Mouse (Mus musculus): ENCODE data around the gene Grip1. TPM values are rescaled to one million over a fixed set of nuclear protein-coding genes. Genes with fewer than 3 reads are reported as not detected.

The Grip1 gene
- total and polyA plus RNA-seq, 2 experiments from 2014 or later: 0.38 to 0.67 TPM

DNA sequence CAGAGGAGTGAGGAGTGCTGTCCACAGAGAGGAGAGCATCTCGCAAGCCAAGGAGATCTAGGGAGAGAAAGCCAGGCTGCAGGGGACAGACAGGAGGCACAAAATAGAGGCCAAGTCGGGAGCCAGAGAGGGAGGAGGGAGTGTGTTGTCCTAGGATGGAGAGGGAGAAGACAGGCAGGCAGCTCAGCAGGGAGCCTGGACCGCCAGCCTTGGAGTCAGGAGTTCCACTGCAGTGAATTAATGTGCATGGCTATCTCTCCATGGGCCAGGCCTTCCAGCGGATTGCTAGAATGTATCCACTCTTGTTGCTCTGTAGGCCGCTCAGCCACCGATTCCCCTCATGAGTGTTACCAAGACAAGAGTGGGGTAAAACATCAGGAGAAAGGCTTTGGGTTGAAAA, 21.8 kb upstream of the Grip1 start:
- no peaks in the 10 kb centered on the region for H3K36me3 ChIP-seq (replicated peaks; ENCODE audit: control insufficient read depth, insufficient read depth, low read length)
- WGBS: 62% methylated on average over 6 of the region's 6 CpGs
- H3K27me3 ChIP-seq (ENCODE audit: control insufficient read depth, insufficient read depth, low read length): no peaks in the 10 kb centered on the region
- H3K9ac ChIP-seq (replicated peaks; ENCODE audit: low read depth, low read length): no peak overlapping the region
- DNase-seq (ENCODE audit: low spot score) (no peak), ATAC-seq (ENCODE audit: insufficient read depth, low read depth) (no peak)
- no peaks in the 10 kb centered on the region for H3K4me1 ChIP-seq (ENCODE audit: control insufficient read depth, insufficient read depth)
- H3K4me2 ChIP-seq (ENCODE audit: low read depth, low read length): no peak overlapping the region
- no peaks in the 10 kb centered on the region for H3K9me3 ChIP-seq (replicated peaks; ENCODE audit: control insufficient read depth, low read length)
- no peak overlapping the region for H3K27ac ChIP-seq (ENCODE audit: low read depth)
- TF ChIP-seq CTCF (IDR thresholded peaks at IDR 0.05; ENCODE audit: low read depth): no peak
- TF ChIP-seq EP300 (IDR thresholded peaks at IDR 0.05; ENCODE audit: low read depth): no peak
- H3K4me3 ChIP-seq (ENCODE audit: low read depth, low read length): no peak overlapping the region

DNA sequence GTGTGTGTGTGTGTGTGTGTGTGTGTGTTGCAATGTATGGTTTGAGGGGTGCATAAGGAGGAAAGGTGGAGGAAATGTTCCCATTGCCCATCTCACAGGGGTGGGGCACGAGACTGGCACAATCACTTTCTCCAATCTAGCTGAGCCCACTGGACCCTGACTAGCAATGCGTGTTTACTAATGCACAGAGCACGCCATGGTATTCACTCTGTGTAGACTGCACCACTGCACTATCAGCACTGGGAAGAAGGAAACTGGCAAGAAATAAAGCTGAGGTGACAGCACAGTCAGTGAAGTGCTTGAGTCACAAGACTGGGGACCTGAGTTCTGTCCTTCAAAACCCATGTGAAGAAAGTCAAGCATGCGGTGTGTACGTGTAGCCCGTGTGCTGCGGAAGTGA, 17.8 kb upstream of the Grip1 start:
- ATAC-seq (ENCODE audit: insufficient read depth, low read depth): no peak
- TF ChIP-seq CTCF (IDR thresholded peaks at IDR 0.05; ENCODE audit: low read depth) (no peak), EP300 (IDR thresholded peaks at IDR 0.05; ENCODE audit: low read depth) (no peak)
- no peaks in the 10 kb centered on the region for H3K27me3 ChIP-seq (ENCODE audit: control insufficient read depth, insufficient read depth, low read length)
- H3K9ac ChIP-seq (replicated peaks; ENCODE audit: low read depth, low read length): no peak overlapping the region
- H3K9me3 ChIP-seq (replicated peaks; ENCODE audit: control insufficient read depth, low read length): no peaks in the 10 kb centered on the region
- H3K4me2 ChIP-seq (ENCODE audit: low read depth, low read length): no peak overlapping the region
- H3K36me3 ChIP-seq (replicated peaks; ENCODE audit: control insufficient read depth, insufficient read depth, low read length): no peaks in the 10 kb centered on the region
- DNase-seq (ENCODE audit: low spot score): no peak
- H3K4me3 ChIP-seq (ENCODE audit: low read depth, low read length): no peak overlapping the region
- WGBS: 76% methylated on average over 7 of the region's 7 CpGs
- no peaks in the 10 kb centered on the region for H3K4me1 ChIP-seq (ENCODE audit: control insufficient read depth, insufficient read depth)
- H3K27ac ChIP-seq (ENCODE audit: low read depth): no peak overlapping the region

DNA sequence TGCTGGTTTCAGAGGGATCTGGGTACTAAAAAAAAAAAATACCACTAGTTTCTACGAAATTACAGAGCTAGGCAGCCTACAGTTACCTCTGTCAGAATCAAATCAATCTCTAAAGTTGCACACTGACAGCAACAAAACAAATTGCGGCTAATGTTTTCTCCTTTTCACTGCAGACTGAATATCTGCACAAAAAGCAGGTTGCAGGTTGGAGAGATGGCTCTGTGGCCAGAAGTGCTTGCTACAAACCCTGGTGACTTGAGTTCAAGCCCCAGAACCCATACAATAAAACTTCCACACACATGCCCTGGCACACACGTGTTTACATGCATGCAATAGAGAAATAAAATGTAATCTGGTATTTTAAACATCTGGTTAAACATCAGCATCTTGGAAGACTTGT, 16.3 kb upstream of the Grip1 start:
- TF ChIP-seq CTCF (IDR thresholded peaks at IDR 0.05; ENCODE audit: low read depth) (no peak), EP300 (IDR thresholded peaks at IDR 0.05; ENCODE audit: low read depth) (no peak)
- Histone ChIP-seq H3K4me1 (ENCODE audit: control insufficient read depth, insufficient read depth) (no peaks in the 10 kb centered on the region), H3K27ac (ENCODE audit: low read depth) (no peak overlapping the region), H3K27me3 (ENCODE audit: control insufficient read depth, insufficient read depth, low read length) (no peaks in the 10 kb centered on the region), H3K4me2 (ENCODE audit: low read depth, low read length) (no peak overlapping the region), H3K4me3 (ENCODE audit: low read depth, low read length) (no peak overlapping the region), H3K9ac (replicated peaks; ENCODE audit: low read depth, low read length) (no peak overlapping the region), H3K36me3 (replicated peaks; ENCODE audit: control insufficient read depth, insufficient read depth, low read length) (no peaks in the 10 kb centered on the region), H3K9me3 (replicated peaks; ENCODE audit: control insufficient read depth, low read length) (no peaks in the 10 kb centered on the region)
- WGBS: 76% methylated on average over 3 of the region's 3 CpGs
- ATAC-seq (ENCODE audit: insufficient read depth, low read depth) (no peak), DNase-seq (ENCODE audit: low spot score) (no peak)

DNA sequence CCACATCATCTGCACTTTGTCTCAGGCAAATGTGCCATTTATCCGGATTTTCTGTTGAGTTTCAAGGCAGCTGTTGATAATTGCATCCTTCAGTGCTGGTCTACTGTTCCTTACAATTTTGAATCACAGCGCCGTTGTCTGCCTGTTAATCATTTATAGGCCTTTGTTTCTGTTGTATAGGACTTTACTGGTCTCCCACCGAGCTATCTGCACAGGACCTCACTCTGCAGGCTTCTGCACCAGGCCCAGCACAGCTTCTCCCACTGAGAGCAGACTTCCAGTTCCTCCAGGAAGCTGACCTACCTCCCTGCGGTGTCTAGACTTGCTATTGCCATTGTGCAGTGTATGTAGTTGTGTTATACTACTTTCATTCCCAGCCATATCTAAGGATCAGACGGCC, 11.9 kb upstream of the Grip1 start:
- H3K36me3 ChIP-seq (replicated peaks; ENCODE audit: control insufficient read depth, insufficient read depth, low read length): no peaks in the 10 kb centered on the region
- no peak overlapping the region for H3K9ac ChIP-seq (replicated peaks; ENCODE audit: low read depth, low read length)
- H3K9me3 ChIP-seq (replicated peaks; ENCODE audit: control insufficient read depth, low read length): no peaks in the 10 kb centered on the region
- ATAC-seq (ENCODE audit: insufficient read depth, low read depth) (no peak), DNase-seq (ENCODE audit: low spot score) (no peak)
- 67% methylated on average over 6 of the region's 6 CpGs for WGBS
- H3K4me1 ChIP-seq (ENCODE audit: control insufficient read depth, insufficient read depth): no peaks in the 10 kb centered on the region
- H3K4me3 ChIP-seq (ENCODE audit: low read depth, low read length): no peak overlapping the region
- TF ChIP-seq CTCF (IDR thresholded peaks at IDR 0.05; ENCODE audit: low read depth) (no peak), EP300 (IDR thresholded peaks at IDR 0.05; ENCODE audit: low read depth) (no peak)
- no peak overlapping the region for H3K4me2 ChIP-seq (ENCODE audit: low read depth, low read length)
- no peaks in the 10 kb centered on the region for H3K27me3 ChIP-seq (ENCODE audit: control insufficient read depth, insufficient read depth, low read length)
- H3K27ac ChIP-seq (ENCODE audit: low read depth): no peak overlapping the region

DNA sequence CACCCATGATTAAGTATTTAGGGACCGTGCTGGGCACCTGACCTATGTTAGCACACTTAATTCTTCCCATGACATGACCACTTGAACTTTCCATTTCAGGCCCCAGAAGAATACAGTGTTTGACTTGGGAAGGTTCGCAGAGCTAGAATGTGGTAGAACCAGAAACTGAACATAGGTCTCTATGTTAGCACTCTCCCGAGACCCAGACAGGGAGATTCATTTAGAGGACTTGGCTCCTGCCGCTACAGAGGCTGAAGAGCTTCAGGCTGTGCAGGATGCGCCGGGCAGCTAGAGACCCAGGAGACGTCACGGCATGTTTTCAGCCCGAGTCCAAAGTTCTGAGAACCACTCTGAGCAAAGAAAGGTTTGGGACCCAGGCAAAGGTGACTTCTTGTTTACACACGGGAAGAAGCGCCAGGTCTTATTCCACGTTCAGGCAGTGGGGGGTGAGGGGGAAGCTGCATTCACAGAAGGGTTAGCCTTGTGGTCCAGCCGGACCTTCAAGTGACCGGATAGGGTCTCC, 6.2 kb upstream of the Grip1 start:
- TF ChIP-seq CTCF (IDR thresholded peaks at IDR 0.05; ENCODE audit: low read depth) (no peak), EP300 (IDR thresholded peaks at IDR 0.05; ENCODE audit: low read depth) (no peak)
- Histone ChIP-seq H3K27ac (ENCODE audit: low read depth) (no peak overlapping the region), H3K27me3 (ENCODE audit: control insufficient read depth, insufficient read depth, low read length) (peaks cover 7% of the 10 kb centered on the region; the same call in 1 of the 2 replicates), H3K9me3 (replicated peaks; ENCODE audit: control insufficient read depth, low read length) (no peaks in the 10 kb centered on the region), H3K4me3 (ENCODE audit: low read depth, low read length) (no peak overlapping the region), H3K4me2 (ENCODE audit: low read depth, low read length) (no peak overlapping the region), H3K4me1 (ENCODE audit: control insufficient read depth, insufficient read depth) (no peaks in the 10 kb centered on the region), H3K36me3 (replicated peaks; ENCODE audit: control insufficient read depth, insufficient read depth, low read length) (no peaks in the 10 kb centered on the region), H3K9ac (replicated peaks; ENCODE audit: low read depth, low read length) (no peak overlapping the region)
- no peak for DNase-seq (ENCODE audit: low spot score)
- no peak for ATAC-seq (ENCODE audit: insufficient read depth, low read depth)
- 78% methylated on average over 14 of the region's 14 CpGs for WGBS

DNA sequence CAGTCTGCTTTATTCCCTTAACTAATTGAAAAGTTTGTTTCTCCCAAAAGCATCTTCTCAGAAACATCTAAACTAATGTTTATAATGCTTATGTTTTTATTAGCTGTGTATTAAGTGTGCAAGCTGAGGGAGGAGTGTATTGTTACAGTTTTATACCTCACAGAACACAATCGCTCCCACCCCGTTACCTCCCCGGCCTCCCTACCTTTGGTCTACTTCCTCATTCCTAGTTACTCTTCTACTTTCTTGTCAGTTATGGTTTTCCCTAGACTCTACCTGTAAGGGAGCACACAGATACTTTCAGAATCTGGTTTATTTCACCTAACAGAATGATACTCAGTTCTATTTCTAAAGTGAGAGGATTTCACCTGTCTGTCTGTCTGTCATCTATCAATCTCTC, 5.7 kb upstream of the Grip1 start:
- DNase-seq (ENCODE audit: low spot score) (no peak), ATAC-seq (ENCODE audit: insufficient read depth, low read depth) (no peak)
- Histone ChIP-seq H3K4me2 (ENCODE audit: low read depth, low read length) (no peak overlapping the region), H3K27ac (ENCODE audit: low read depth) (no peak overlapping the region), H3K36me3 (replicated peaks; ENCODE audit: control insufficient read depth, insufficient read depth, low read length) (no peaks in the 10 kb centered on the region), H3K4me1 (ENCODE audit: control insufficient read depth, insufficient read depth) (no peaks in the 10 kb centered on the region), H3K9ac (replicated peaks; ENCODE audit: low read depth, low read length) (no peak overlapping the region), H3K4me3 (ENCODE audit: low read depth, low read length) (no peak overlapping the region), H3K27me3 (ENCODE audit: control insufficient read depth, insufficient read depth, low read length) (peaks cover 11% of the 10 kb centered on the region), H3K9me3 (replicated peaks; ENCODE audit: control insufficient read depth, low read length) (no peaks in the 10 kb centered on the region)
- 84% methylated on average over 3 of the region's 3 CpGs for WGBS
- no peak for TF ChIP-seq CTCF (IDR thresholded peaks at IDR 0.05; ENCODE audit: low read depth)
- TF ChIP-seq EP300 (IDR thresholded peaks at IDR 0.05; ENCODE audit: low read depth): no peak

Data from heart, postnatal 0 days (tissue).